Mouse (Mus musculus) kidney, adult 10 weeks (tissue): Measurements from ENCODE around the gene Vdac1. TPM values are rescaled to one million over a fixed set of nuclear protein-coding genes. Genes with fewer than 3 reads are reported as not detected.

Experiments
- polyA plus RNA-seq: library from polyadenylated mRNA; stranded (reverse); fragments of 350-450 nt; fragmentation: Illumina TruSeq; extraction: RNeasy Lipid Tissue Mini Kit (QIAGEN cat#74804); gene quantifications from one replicate; pipeline ENCODE4 v1.2.3, GENCODE M21; 2014; ENCODE audit warnings: low read depth, low replicate concordance

Vdac1 gene
- 550 TPM for polyA plus RNA-seq

GRCm38 (mm10) chr11:52360471-52361277, at the start of gene Vdac1:
Gene Vdac1, plus strand, starts transcription at chr11:52360860.

GRCm38 (mm10) chr11:52395940-52396596, 35.4 kb downstream of the Vdac1 start, which contains the start of gene 9530068E07Rik:
Gene 9530068E07Rik, plus strand, starts transcription at chr11:52396428.

Other genes starting within 250 kb of the Vdac1 start
- not detected for gene Olfr1373, start 215.3 kb upstream of the Vdac1 start, polyA plus RNA-seq
- gene Olfr1371, start 146.9 kb upstream of the Vdac1 start, polyA plus RNA-seq = not detected
- gene Skp1a, start 128.9 kb upstream of the Vdac1 start, polyA plus RNA-seq = 1,130 TPM
- gene Tcf7, start 77.8 kb upstream of the Vdac1 start, polyA plus RNA-seq = 0.69 TPM
- gene 9530068E07Rik, start 35.6 kb downstream of the Vdac1 start, polyA plus RNA-seq = 286 TPM